Mouse (Mus musculus) embryo, embryonic 10 days (tissue): Measurements from ENCODE around the gene Slc11a1.
A peak's percentile ranks its signal among the peaks of the same experiment; 100 is the strongest.

Experiments
- DNase-seq: peaks from one replicate; pipeline ENCODE4 v3.0.0-alpha.2; 2015; ENCODE audit warnings: low spot score

Slc11a1 gene

GRCm38 (mm10) chr1:74408589-74409504, 33.9 kb downstream of the Slc11a1 start, which contains the start of gene Vil1:
Gene Vil1, plus strand, starts transcription at chr1:74409376.
- DNase-seq, result no peak

GRCm38 (mm10) chr1:74411753-74412325, 36.8 kb downstream of the Slc11a1 start:
- no peak for DNase-seq

- DNase-seq, result no peak
Measured at GRCm38 (mm10) chr1:74412711-74413110, 37.7 kb downstream of the Slc11a1 start.

GRCm38 (mm10) chr1:74415143-74415542, 40.1 kb downstream of the Slc11a1 start:
- DNase-seq, result peak; percentile 56

GRCm38 (mm10) chr1:74418747-74419439, 43.9 kb downstream of the Slc11a1 start:
- no peak for DNase-seq

- no peak for DNase-seq
Measured at GRCm38 (mm10) chr1:74419440-74419794, 44.4 kb downstream of the Slc11a1 start.

GRCm38 (mm10) chr1:74423147-74423546, 48.2 kb downstream of the Slc11a1 start:
- peak; percentile 54 for DNase-seq

GRCm38 (mm10) chr1:74425845-74426244, 50.9 kb downstream of the Slc11a1 start:
- no peak for DNase-seq

- DNase-seq, result no peak
Measured at GRCm38 (mm10) chr1:74433220-74433619, 58.2 kb downstream of the Slc11a1 start.

GRCm38 (mm10) chr1:74434596-74434995, 59.6 kb downstream of the Slc11a1 start:
- no peak for DNase-seq

- no peak for DNase-seq
Measured at GRCm38 (mm10) chr1:74435563-74435962, 60.6 kb downstream of the Slc11a1 start.
